Mouse (Mus musculus): ENCODE measurements around the gene Olfr1359. TPM values are rescaled to one million over a fixed set of nuclear protein-coding genes. Genes with fewer than 3 reads are reported as not detected.

The Olfr1359 gene
- polyA plus RNA-seq, 1 experiment from 2014 or later, result not detected

Small RNA genes within 50 kb of the gene (microRNA-seq; reads per million reads assigned to microRNA genes)
- not detected for gene Gm44357
- gene Gm44367, result not detected
- gene Gm44454, result not detected

Other genes with a start within 250 kb of the Olfr1359 start
- gene Zscan26, start 244.4 kb upstream of the Olfr1359 start, polyA plus RNA-seq (2015; fragmentation: Nextera tagmentation; extraction: Ambion mirVana), result 22.3 and 23.6 TPM in 2 replicates
- gene Nkapl, start 229.6 kb upstream of the Olfr1359 start, polyA plus RNA-seq (2015; fragmentation: Nextera tagmentation; extraction: Ambion mirVana), result 1.8 and 2.0 TPM in 2 replicates
- gene Zkscan4, start 219.2 kb upstream of the Olfr1359 start, polyA plus RNA-seq (2015; fragmentation: Nextera tagmentation; extraction: Ambion mirVana), result 2.4 and 2.5 TPM in 2 replicates
- gene Gm10065, start 218.7 kb upstream of the Olfr1359 start, polyA plus RNA-seq (2015; fragmentation: Nextera tagmentation; extraction: Ambion mirVana), result not detected in 2 replicates
- gene AK157302, start 202.9 kb upstream of the Olfr1359 start, polyA plus RNA-seq (2015; fragmentation: Nextera tagmentation; extraction: Ambion mirVana), result 0.22 and 0.39 TPM in 2 replicates
- 10.9 and 12.1 TPM in 2 replicates for gene Gm11273, start 196.7 kb upstream of the Olfr1359 start, polyA plus RNA-seq (2015; fragmentation: Nextera tagmentation; extraction: Ambion mirVana)
- 3.0 and 3.4 TPM in 2 replicates for gene Zkscan8, start 167.0 kb upstream of the Olfr1359 start, polyA plus RNA-seq (2015; fragmentation: Nextera tagmentation; extraction: Ambion mirVana)
- 0.11 and 0.17 TPM in 2 replicates for gene Olfr1366, start 155.3 kb upstream of the Olfr1359 start, polyA plus RNA-seq (2015; fragmentation: Nextera tagmentation; extraction: Ambion mirVana)
- not detected in 2 replicates for gene Olfr1535, start 138.2 kb upstream of the Olfr1359 start, polyA plus RNA-seq (2015; fragmentation: Nextera tagmentation; extraction: Ambion mirVana)
- gene Olfr1364, start 116.4 kb upstream of the Olfr1359 start, polyA plus RNA-seq (2015; fragmentation: Nextera tagmentation; extraction: Ambion mirVana), result not detected in 2 replicates
- not detected in 2 replicates for gene Olfr1362, start 84.1 kb upstream of the Olfr1359 start, polyA plus RNA-seq (2015; fragmentation: Nextera tagmentation; extraction: Ambion mirVana)
- not detected in 2 replicates for gene Olfr11, start 55.6 kb upstream of the Olfr1359 start, polyA plus RNA-seq (2015; fragmentation: Nextera tagmentation; extraction: Ambion mirVana)
- gene Olfr1361, start 34.7 kb upstream of the Olfr1359 start, polyA plus RNA-seq (2015; fragmentation: Nextera tagmentation; extraction: Ambion mirVana), result not detected in 2 replicates
- not detected in 2 replicates for gene Olfr1360, start 20.7 kb upstream of the Olfr1359 start, polyA plus RNA-seq (2015; fragmentation: Nextera tagmentation; extraction: Ambion mirVana)
- gene Hist1h2bl, start 18.0 kb downstream of the Olfr1359 start, polyA plus RNA-seq (2015; fragmentation: Nextera tagmentation; extraction: Ambion mirVana), result 2.3 and 2.5 TPM in 2 replicates
- 10.9 and 17.9 TPM in 2 replicates for gene Hist1h2ai, start 18.3 kb downstream of the Olfr1359 start, polyA plus RNA-seq (2015; fragmentation: Nextera tagmentation; extraction: Ambion mirVana)
- 4.8 and 9.5 TPM in 2 replicates for gene Hist1h3h, start 19.5 kb downstream of the Olfr1359 start, polyA plus RNA-seq (2015; fragmentation: Nextera tagmentation; extraction: Ambion mirVana)
- 1.7 and 3.5 TPM in 2 replicates for gene Hist1h2bm, start 23.9 kb downstream of the Olfr1359 start, polyA plus RNA-seq (2015; fragmentation: Nextera tagmentation; extraction: Ambion mirVana)
- 0.66 and 2.1 TPM in 2 replicates for gene Hist1h4j, start 37.0 kb downstream of the Olfr1359 start, polyA plus RNA-seq (2015; fragmentation: Nextera tagmentation; extraction: Ambion mirVana)
- gene Hist1h4k, start 52.4 kb downstream of the Olfr1359 start, polyA plus RNA-seq (2015; fragmentation: Nextera tagmentation; extraction: Ambion mirVana), result 4.0 and 4.7 TPM in 2 replicates
- gene Hist1h2ak, start 55.7 kb downstream of the Olfr1359 start, polyA plus RNA-seq (2015; fragmentation: Nextera tagmentation; extraction: Ambion mirVana), result 13.0 and 13.5 TPM in 2 replicates
- gene Hist1h2bn, start 56.0 kb downstream of the Olfr1359 start, polyA plus RNA-seq (2015; fragmentation: Nextera tagmentation; extraction: Ambion mirVana), result 1.9 and 2.5 TPM in 2 replicates
- 10.0 and 14.9 TPM in 2 replicates for gene Hist1h1b, start 82.5 kb downstream of the Olfr1359 start, polyA plus RNA-seq (2015; fragmentation: Nextera tagmentation; extraction: Ambion mirVana)
- gene Hist1h3i, start 85.3 kb downstream of the Olfr1359 start, polyA plus RNA-seq (2015; fragmentation: Nextera tagmentation; extraction: Ambion mirVana), result 53.6 and 66.8 TPM in 2 replicates
- 3.8 and 4.1 TPM in 2 replicates for gene Hist1h2an, start 89.1 kb downstream of the Olfr1359 start, polyA plus RNA-seq (2015; fragmentation: Nextera tagmentation; extraction: Ambion mirVana)
- gene Hist1h2bp, start 89.3 kb downstream of the Olfr1359 start, polyA plus RNA-seq (2015; fragmentation: Nextera tagmentation; extraction: Ambion mirVana), result 1.5 and 1.7 TPM in 2 replicates
- 13.4 and 17.9 TPM in 2 replicates for gene Hist1h2bq, start 112.1 kb downstream of the Olfr1359 start, polyA plus RNA-seq (2015; fragmentation: Nextera tagmentation; extraction: Ambion mirVana)
- gene Hist1h2ao, start 112.4 kb downstream of the Olfr1359 start, polyA plus RNA-seq (2015; fragmentation: Nextera tagmentation; extraction: Ambion mirVana), result not detected in 2 replicates
- 1.0 TPM in 1 of 2 replicates, not detected in the other for gene Hist1h4m, start 113.6 kb downstream of the Olfr1359 start, polyA plus RNA-seq (2015; fragmentation: Nextera tagmentation; extraction: Ambion mirVana)
- 5.7 and 9.6 TPM in 2 replicates for gene Hist1h4n, start 134.1 kb downstream of the Olfr1359 start, polyA plus RNA-seq (2015; fragmentation: Nextera tagmentation; extraction: Ambion mirVana)
- 2,307 and 2,693 TPM in 2 replicates for gene Hist1h2ap, start 135.4 kb downstream of the Olfr1359 start, polyA plus RNA-seq (2015; fragmentation: Nextera tagmentation; extraction: Ambion mirVana)
- gene Hist1h2br, start 135.6 kb downstream of the Olfr1359 start, polyA plus RNA-seq (2015; fragmentation: Nextera tagmentation; extraction: Ambion mirVana), result 15.5 and 19.5 TPM in 2 replicates
- gene Zfp184, start 247.0 kb downstream of the Olfr1359 start, polyA plus RNA-seq (2015; fragmentation: Nextera tagmentation; extraction: Ambion mirVana), result 4.4 and 4.7 TPM in 2 replicates